Mouse (Mus musculus): ENCODE data around the gene Gtf2i.

Gene Gtf2i

DNA sequence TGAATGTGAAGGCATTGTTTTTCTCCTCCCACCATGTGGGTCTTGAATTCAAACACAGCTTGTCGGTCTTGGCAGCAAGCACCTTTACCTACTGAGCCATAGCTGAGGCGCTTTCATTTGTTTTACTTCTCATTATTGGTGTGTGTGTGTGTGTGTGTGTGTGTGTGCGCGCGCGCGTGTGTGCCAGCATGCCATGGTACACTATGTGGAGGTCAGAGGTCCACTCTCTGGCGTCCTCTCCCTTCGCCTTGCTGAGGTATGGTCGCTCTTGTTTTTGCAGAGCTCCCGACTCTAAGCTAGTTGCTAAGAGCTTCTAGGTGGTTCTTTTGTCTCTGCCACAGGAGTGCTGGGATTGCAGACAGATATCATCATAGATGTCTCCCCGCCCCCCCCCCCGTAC lies 7.8 kb upstream of the Gtf2i start:
- DNase-seq (ENCODE audit: low spot score), result no peak

DNA sequence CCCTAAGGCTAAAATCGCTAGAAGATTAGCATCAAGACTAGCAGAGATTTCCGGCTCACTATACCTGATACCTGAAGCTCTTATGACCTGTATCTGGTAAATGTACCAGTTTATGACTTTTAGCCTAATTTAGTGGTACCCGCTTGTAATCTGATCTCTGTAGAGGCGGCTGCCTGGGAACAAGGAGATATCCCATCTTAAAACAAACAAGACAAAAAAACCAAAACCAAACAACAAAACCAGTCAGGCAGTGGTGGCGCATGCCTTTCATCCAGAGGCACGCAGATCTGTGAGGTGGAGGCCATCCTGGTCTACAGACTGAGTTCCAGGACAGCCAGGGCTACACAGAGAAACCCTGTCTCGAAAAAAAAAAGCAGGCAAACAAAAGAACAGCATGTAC lies 7.1 kb upstream of the Gtf2i start:
- DNase-seq (ENCODE audit: low spot score), result no peak

DNA sequence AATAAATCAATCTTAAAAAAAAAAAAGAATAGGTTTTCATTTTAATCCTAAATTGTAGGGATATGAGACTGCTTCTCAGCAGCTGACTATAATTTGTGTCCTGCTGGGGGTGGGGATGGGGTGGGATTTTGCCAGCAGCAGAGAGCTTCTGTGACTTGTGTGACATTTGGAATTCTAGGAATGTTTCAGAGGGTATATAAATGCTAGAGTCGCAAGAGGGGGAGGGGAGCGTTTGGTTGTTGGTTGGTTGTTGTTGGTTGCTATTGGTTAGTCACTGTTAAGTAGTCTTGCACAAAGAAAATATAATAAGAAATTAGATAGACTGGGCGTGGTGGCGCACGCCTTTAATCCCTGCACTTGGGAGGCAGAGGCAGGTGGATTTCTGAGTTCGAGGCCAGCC lies 4.3 kb upstream of the Gtf2i start:
- DNase-seq (ENCODE audit: low spot score), result no peak

DNA sequence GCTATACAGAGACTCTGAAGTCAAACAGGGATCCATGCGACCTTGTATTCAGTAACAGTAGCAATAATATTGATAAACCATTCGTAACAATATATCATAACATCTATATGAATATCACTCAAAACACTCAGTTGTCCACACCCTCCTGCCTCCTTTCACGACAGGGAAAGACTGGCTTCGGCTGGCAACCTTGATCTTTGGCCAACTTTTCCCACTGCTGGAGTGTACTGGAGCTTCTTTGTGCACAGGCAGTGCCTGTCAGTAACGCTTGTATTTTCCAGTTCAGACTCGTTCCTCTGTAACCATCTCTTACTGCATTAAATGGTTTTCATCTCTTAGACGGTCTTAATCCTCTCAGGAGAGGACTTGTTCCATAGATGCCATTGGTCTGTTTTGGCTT lies 2.2 kb upstream of the Gtf2i start:
- DNase-seq (ENCODE audit: low spot score), result peak; percentile 56

DNA sequence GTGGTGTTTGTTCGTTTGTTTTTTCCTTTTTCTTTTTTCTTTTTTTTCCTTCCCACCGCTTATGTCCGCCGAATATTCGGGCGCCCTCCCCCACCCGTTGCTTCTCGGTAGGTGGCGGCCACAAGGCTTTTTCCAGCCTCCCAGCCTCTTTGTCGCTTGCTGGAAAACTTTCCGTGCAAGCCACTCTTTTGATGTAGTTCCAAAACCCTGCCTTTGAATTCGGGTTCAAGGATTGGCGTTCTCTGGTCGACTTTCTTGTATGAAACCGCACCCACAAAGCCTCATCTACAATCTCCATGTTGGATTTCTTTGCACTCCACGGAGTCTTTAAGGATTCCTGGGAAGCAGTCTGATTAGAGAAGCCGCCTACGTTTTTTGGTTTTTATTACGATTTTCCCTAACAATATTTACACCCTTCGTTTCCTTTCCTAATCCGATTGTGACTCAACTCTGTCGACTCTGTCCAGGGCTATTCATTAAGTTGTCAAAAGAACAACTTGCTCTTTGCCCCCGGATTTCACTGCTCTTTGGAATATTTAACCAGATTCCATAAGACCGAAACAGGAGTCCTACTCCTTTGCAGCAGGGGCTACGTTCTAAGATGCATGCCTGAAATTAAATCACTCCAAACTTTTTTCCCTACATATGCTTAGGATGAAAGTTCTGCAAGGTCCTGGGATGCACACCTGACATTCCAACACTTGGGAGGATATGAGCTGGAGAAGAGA lies 1.2 kb upstream of the Gtf2i start:
- DNase-seq (ENCODE audit: low spot score), result peak; percentile 56

DNA sequence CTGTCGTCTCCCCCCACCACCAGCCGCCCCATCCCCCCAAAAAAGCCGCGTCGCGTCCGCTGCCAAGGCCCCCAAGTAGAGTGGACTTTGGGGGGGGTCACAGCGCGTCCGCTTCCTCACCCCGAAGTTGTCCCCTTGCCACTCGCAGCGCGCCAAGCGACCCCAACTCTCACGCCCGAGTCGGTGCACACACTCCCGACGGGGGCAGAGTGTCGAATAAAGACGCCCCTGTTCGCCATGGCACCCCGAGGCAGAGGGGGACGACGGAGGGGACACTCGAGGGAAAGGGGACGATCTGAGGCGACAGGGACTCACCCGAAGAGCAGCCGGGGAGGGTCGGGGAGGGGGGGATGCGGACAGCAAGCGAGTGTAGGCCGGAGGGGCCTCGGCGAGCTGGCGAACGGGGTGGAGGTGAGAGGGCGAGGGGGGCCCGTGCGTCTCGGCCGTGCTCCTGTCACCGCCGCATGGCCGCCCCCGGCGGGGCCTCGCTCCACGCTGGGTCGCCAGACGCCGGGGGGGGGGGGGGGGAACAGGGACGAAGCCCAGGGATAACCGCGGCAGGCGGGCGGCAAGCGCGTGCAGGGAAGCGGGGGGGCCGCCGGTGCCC lies 389 bp downstream of the Gtf2i start:
- no peak for DNase-seq (ENCODE audit: low spot score)

DNA sequence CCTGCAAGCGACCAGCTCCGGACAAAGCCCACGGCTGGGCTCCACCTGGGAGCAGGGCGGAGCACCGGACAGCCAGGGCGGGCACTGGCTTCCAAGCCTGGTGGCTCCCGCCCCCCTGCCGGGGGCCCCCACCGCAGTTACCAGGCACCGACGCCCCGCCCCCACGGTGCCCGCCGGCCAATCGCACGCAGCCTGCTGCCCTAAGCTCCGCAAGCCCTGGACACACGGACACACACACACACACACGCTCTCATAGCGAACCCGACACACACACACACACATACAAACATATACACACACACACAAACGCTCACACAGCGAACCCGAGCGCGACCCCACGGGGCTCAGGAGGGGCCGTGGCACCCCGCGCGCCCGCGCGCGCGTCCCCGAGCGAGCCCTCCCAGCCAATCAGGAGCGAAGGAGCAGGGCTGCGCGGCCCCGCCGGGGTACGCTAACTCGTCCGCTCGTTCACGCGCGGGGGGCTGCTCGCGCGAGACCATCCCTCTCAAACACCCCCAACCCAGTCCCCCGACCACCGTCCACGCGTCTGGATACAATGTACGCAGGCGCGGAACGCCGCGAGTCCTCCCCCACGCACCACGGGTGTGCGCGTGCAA lies 1.0 kb downstream of the Gtf2i start:
- peak; percentile 95 for DNase-seq (ENCODE audit: low spot score)

DNA sequence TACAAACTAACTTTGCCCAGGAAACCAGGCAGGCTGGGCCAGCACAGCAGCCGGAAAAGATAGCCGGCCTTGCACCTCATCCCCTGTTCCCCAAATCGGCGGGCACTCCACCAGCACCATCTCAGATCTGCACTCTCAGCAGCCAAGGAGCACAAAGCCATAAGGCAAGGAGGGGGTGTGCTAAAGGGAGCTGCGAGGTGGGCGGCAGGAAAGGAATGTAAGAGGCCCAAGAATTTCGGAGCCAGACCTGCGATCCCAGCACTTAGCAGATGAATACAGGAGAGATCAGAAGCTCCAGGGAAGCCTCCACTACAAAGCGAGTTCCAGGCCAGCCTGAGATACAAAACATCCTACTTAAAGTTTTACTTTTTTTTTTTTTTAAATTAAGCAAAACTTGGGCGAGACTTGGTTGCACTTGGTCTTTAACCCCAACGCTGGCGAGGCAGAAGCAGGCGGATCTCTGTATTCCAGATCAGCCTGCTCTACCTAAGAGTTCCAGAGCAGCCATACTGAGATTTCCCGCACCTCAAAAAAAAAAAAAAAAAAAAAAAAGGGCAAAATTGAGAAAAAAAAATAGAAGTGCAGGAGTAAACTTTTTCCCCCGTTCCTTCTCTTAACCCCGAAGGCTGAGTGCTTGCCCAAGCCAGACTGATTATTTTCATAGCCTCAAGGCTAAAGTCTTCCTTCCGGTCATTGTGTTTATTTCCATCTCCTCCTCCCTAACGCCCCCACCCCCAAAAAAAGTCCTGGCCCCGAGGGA lies 1.7 kb downstream of the Gtf2i start:
- DNase-seq (ENCODE audit: low spot score), result peak; percentile 18

DNA sequence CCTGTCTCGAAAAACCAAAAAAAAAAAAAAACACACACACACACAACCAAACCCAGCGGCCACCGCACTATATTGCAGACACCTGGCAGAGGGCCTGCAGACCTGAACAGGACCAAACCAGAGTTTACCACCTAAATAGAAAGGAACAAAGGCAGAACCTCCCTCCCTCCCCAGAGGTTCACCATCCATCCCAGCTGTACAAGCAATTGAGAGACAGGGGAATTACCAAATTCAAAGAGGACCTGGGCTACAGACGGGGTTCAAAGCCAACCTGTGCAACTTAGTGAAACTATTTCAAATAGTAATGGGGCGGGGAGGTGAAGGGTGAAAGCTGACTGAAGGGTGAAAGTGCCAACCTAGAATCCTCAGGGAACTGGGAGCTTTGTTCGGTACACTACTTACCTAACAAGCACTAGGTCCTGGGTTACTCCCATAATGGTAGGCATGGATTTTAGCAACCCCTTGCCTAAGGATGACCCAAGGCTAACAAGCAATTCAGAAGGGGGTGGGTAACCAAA lies 2.6 kb downstream of the Gtf2i start:
- DNase-seq (ENCODE audit: low spot score), result no peak

DNA sequence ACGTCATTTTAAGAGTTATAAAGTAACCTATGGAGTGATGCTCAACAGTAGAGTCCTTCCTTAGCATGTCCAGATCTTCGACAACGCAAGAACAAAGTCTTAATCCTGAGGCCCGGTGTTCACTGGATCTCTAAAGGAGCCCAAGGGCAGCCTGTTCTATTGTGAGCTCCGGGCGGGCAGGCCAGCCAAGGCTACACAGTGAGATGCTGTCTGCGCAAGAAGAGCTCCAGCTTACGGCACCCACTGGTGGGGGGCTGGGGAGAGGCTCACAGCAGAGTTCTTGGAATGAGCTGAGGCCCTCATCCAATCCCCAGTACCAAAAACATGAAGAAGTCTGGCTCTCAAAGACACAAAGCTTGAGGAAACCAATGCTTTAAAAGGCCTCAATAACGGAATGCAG lies 4.4 kb downstream of the Gtf2i start:
- DNase-seq (ENCODE audit: low spot score), result no peak

DNA sequence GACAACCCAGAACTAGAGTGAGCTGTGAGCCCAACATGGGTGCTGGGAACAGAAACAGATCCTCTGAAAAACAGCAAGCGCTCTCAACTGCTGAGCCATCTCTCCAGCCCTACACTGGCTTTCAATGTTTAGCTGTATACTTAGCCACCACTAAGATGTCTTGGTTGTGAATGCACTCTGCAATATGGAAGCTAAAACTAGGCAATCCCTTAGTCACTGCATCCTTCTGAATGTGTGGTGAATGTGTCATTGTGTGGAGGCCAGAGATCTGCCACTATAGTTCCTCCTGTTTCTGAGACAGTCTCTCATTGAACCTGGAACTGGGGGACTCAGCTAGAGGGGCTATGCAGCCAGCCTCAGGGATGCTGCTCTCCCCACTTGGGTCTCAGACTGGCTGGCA lies 5.2 kb downstream of the Gtf2i start:
- DNase-seq (ENCODE audit: low spot score), result no peak

DNA sequence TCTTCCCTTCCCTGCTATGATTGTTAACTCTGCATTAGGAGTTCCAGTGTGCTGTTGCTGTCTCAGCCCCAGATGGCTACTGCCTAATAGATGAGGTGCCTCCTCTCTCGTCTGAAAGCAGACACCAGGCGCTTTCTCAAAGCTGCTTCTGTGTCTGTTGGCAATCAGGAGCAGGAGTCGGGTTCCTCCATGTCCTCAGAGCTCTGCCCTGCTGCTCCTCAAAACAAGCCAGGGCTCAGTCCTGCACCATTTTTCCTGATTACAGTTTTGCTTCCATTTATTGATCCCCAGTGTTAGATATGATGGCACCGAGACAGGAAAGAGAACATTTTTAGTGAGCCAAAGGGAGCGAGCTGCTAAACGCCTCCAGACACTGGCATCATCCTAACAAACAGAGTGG lies 9.9 kb downstream of the Gtf2i start:
- no peak for DNase-seq (ENCODE audit: low spot score)

DNA sequence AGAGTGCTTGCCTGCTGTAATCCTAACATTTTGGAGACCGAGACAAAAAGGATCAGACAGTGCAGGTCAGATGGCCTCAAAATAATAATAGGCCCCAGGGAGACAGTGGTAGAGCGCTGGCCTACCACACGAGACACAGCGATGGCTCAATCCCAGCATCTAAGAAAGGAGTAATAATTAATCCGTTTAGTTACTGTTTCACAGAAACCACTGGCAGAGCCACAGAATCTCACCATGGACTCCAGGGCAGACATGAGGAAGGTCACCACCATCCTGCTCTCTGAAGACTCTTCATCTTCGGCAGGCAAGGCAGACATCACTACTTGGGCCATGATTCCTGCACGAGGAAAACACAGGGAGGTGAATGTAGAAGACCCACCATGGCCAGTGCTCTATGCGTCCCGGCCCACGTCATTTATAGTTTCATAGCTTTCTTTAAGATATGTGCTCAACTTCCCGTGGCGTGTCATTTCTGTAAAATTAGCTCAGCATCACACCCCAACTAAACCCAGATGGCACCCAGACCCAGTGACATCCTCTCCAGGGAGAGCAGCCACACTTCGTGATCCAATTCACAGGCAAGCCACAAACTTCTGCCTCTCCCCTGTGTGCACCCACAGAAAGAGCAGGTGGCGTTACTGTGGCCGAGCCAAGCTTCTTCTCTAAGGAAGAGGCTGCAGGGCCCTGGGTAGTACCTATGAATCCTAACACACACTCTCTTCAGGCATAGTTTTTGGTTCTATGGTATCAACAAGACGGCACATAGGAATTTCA lies 19.1 kb downstream of the Gtf2i start:
- DNase-seq (ENCODE audit: low spot score), result no peak

DNA sequence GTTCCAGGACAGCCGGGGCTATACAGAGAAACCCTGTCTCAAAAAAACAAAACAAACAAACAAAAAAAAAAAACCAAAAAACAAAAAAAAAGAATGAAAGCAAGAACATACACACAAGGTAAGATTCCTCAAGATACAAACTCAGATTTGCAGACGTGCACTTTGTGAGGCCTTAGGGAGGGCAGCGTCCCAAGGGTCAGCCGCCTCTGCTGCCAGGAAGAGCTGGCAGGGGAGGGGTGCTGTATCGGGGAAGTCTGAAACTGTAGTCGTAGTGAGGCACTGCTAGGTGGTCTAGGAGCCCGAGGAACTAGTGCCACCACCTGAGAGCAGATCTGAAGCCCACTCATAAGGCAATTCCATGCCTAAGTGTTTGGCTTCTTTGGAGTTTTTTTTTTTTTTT lies 20.0 kb downstream of the Gtf2i start:
- DNase-seq (ENCODE audit: low spot score), result no peak

DNA sequence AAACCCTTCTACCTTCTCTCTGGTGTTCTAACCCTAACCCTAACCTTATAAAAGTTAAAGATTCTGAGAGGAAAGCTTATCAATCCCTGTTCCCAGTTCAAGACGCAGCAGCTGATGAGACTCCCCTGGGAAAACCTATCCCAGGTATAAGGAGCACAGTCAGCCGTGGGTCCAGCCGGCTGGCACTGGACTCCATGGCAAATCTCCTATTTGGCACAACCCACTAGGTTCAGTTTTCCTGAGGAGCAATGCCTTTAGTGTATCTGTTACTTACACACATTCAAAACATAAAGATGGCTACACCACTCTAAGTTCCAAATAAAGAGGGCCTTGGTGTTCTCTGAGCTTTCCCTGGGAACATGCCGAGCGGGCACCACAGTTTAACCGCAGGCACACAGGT lies 23.5 kb downstream of the Gtf2i start:
- DNase-seq (ENCODE audit: low spot score), result no peak

DNA sequence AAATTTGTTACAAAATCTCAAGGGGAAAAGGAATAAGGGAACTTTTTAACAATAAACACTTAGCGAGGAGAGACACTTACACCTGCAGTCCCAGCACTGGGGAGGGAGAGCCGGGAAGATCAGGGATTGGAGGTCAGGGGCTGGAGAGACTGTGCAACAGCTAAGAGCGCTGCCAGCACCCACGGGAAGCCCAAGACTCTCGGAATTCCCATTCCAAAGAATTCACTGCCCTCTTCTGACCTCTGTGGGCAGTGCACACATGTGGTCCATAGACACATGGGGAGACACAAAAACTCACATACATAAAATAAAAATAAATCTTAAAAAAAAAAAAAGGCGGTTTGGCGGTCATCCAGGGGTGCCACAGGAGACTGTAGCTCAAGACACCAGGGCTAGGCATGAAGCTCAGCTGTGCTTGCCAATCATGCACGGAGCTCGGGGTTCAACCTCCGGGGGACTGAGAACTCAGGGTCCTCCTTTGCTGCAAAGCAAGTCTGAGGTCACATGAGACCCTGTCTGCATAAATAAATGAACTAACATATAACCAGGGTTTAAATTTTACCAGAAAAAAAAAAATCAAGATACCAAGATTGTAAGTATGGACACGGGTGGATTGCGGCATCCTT lies 24.5 kb downstream of the Gtf2i start:
- no peak for DNase-seq (ENCODE audit: low spot score)

DNA sequence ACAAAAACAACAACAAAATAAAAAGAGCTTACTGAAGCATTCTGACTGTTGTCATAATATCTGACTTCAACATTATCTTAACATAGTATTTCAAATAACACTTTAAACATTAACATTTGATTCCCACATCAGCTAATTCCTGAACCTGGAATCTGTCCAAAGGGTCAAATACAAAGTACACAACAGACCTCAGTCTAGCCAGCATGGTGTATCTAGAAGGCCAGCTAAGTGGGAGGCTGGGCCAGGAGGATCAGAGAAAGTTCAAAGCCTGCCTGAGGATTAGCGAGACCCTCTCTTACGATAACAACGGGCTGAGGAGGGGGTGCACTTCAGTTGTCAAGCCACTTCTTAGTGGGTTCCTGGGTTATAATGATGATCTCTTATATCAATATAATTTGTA lies 26.5 kb downstream of the Gtf2i start:
- DNase-seq (ENCODE audit: low spot score), result no peak

DNA sequence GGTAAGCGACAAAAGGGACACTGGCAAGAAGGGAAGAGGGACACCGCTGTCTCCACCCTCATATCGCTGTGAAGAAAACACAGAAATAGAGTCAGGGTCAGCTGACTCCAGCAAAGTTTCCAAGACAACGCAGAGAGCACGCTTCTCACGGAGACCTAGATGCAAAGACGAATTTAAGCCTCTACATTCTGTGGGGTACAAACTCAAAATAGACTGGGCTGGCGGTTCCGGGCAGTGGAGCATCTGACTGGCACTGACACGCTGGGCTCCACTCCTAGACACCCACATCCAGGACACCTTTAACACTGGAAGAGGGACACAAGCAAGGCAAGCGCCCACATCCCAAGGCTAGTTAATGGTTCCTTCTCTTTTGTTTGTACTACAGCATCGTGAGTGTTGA lies 29.6 kb downstream of the Gtf2i start:
- no peak for DNase-seq (ENCODE audit: low spot score)

DNA sequence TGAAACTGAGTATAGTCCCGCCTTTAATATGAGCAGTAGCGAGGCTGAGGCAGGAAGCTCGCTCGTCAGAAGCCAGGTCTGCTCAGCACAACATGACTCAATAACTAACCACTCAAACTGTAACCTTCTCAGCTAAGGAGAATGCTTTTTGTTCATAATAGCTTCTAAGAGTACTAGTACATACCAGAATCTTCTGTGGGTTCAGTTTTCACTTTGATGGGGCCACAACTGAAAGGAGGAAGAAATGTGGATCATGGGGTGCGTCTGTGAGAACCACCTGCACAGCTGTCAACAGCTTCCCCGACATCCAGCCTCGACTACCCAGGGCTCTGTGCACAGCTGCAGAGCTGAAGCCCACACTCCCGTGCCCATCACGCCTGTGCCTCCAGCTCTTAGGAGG lies 32.0 kb downstream of the Gtf2i start:
- DNase-seq (ENCODE audit: low spot score), result no peak

DNA sequence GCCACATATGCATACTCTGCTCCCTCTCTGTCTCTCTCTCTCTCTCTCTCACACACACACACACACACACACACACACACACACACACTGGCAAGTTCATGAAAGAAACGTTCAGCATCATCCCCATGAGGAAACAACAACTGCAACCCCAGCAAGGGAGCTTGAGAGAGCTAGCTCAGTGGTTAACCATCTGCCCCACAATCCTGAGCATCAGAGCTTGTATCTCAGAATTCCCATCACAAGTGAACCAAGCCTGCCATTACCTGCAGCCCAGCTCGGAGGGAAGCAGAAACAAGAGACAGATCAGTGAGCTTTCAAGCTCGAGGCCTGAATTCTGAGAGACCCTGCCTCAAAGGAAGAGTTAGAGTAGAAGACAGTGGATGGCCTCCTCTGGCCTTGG lies 32.5 kb downstream of the Gtf2i start:
- DNase-seq (ENCODE audit: low spot score), result no peak

DNA sequence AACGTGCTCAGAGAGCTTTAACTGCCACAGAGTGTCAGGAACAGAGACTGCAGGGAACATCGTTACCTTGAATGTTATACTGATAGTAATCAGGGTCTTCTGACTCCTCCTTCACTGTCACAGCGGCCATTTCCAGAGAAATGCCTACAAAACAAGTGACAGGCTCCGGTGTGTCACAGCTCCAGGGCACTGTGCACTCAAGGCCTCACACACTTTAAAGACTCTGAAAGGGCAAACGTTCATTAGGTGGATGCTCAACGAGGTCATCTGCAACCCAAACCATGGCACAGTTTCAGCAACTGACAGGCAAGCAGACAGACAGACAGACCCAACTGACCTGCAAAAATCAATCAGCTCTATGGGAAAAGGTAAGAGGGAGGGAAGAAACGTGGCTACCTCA lies 35.2 kb downstream of the Gtf2i start:
- DNase-seq (ENCODE audit: low spot score), result no peak

DNA sequence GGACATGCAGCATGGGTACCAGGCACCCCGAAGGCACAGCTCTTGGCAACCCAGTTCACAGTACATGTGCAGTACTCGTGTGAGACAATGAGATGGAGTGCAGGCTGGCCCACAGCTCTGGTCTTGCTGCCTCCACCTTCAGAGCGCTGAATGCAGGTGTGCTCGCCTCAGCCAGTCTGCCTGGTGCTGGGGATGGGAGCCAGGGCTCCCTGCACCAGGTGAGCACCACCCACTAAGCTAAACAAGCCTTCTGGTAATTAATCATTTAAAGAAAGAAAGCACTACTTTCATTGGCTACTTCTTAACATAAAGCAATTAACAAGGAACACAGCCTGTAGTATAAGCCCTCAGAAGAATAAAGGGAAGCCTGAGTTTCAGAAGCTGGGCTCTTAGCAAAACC lies 37.5 kb downstream of the Gtf2i start:
- no peak for DNase-seq (ENCODE audit: low spot score)
